Mouse (Mus musculus): Measurements from ENCODE around the gene Nudcd3.

Gene Nudcd3

GRCm38 (mm10) chr11:6177781-6178420 lies 22.3 kb downstream of the Nudcd3 start:
- no peak for DNase-seq (ENCODE audit: low spot score)

GRCm38 (mm10) chr11:6175506-6175905 lies 24.7 kb downstream of the Nudcd3 start:
- no peak for DNase-seq (ENCODE audit: low spot score)

GRCm38 (mm10) chr11:6174719-6175118 lies 25.5 kb downstream of the Nudcd3 start:
- DNase-seq (ENCODE audit: low spot score), result no peak

DNA sequence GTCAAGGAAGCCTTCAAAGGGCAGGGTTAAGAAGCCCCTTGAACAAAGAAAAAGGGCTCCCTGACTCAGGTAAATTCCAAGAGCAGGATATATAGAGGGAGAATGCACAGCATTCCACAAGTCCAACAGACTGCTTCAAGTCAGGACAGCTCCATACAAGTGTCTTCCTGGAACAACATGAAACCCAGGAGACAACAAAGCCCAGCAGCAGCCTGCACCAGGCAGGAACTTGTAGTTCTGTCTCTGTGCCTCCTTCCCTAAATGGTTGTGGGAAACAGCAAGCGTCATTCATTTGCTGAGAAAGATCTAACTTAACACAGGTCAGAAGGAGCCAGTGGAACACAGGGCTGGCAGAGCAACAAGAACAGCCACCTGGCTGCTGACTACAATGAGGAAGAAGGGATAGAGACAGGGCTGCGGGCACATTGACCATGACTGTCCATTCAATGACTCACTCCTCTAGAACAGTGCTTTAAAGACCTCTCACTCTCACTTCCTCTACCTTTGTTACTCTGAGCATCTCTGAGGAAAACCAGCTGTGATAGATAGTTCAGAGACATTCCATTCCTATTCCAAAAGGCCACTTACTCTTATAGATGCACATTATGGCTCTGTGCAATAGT lies 31.1 kb downstream of the Nudcd3 start:
- no peak for DNase-seq (ENCODE audit: low spot score)

- DNase-seq (ENCODE audit: low spot score), result no peak
These were observed 33.9 kb downstream of the Nudcd3 start for GRCm38 (mm10) chr11:6166351-6166750.

- no peak for DNase-seq (ENCODE audit: low spot score)
These were observed 34.7 kb downstream of the Nudcd3 start for GRCm38 (mm10) chr11:6165391-6166081.

GRCm38 (mm10) chr11:6164781-6165180 lies 35.4 kb downstream of the Nudcd3 start:
- no peak for DNase-seq (ENCODE audit: low spot score)

GRCm38 (mm10) chr11:6163706-6164105 lies 36.5 kb downstream of the Nudcd3 start:
- no peak for DNase-seq (ENCODE audit: low spot score)

DNA sequence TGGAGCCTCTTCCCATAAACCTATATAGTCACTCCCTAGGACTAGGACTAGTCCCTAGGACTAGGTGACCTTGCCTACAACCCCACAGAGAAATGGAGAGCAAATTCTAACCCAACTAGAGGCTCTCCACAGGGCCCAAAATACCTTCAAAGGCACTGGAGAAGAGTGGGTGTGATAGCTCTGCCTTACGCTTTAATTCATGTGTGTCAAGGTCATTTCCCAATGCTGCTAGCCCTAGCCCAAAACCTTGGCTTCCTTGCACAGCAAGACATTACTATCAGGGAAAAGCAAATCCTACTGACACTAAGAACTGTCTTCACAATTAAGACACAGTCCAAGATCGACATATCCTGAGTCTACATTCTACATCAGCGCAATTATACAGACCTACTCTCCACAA lies 37.2 kb downstream of the Nudcd3 start:
- no peak for DNase-seq (ENCODE audit: low spot score)

DNA sequence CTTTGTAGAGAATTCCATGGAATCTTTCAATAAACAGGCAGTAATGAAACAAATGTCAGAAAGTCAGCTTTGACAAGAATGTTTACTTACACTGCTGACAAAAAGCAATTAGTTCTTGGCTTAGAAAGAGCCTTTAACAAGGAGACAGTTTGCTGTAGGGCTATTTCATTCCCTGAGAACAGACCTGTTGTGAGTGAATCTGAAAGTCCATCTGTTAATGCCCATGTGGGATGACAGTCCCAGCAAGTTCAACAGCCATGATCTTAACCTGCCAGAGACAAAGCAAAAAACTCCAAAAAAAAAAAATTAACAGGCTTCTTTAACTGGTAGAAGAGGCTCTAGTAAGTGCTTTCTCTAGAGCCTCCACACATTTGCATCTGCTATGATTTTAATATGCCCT lies 38.7 kb downstream of the Nudcd3 start:
- no peak for DNase-seq (ENCODE audit: low spot score)

- DNase-seq (ENCODE audit: low spot score), result no peak
These were observed 39.4 kb downstream of the Nudcd3 start for GRCm38 (mm10) chr11:6160663-6161271.

DNA sequence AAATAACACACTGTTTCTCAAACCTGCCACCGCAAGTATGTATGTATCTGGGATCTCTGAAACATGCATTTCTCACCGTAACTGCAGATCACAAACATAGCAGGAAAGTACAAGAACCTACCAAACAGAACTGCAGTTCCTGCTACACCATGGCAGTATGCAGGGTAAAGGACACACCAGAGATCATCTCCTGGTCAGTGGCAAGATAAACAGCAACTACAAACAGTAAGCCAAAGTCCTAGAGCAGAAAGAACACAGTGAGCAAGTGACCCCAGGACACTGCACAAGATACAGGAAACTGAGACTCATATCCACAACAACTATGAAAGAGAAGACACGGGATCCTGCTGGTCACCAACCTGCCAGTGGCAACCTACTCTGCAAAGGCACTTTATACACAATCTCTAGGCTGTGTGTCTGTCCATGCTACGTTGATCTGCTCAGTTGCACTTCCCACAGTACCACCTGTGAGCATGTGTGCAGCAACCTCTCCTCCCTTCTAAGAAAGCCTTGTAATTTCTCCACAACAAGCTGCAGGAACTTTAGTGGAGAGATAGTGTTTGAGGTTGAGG lies 40.4 kb downstream of the Nudcd3 start:
- no peak for DNase-seq (ENCODE audit: low spot score)

GRCm38 (mm10) chr11:6158515-6158914 lies 41.7 kb downstream of the Nudcd3 start:
- DNase-seq (ENCODE audit: low spot score), result no peak

- no peak for DNase-seq (ENCODE audit: low spot score)
These were observed 43.1 kb downstream of the Nudcd3 start for GRCm38 (mm10) chr11:6157119-6157518.

DNA sequence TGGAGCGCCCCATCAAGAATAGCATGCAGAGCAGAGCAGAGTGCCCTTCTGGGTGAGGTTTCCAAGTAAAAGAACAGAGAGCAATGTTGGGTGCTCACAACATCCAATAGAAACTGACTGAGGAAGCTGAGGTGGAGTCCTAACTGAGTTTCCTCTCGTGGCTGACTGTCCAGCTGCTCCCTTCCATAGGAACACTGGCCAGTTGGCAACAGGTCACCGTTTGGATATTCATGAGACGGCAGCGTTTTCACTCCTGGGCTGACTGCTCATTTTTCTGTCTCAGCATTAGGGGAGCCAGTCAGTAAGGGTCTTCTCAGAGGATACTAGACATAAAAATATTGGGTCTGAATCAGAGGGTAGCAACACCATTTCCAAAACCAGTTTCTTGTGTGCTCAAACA lies 43.6 kb downstream of the Nudcd3 start:
- no peak for DNase-seq (ENCODE audit: low spot score)

- DNase-seq (ENCODE audit: low spot score), result no peak
These were observed 46.0 kb downstream of the Nudcd3 start for GRCm38 (mm10) chr11:6154211-6154701.

- no peak for DNase-seq (ENCODE audit: low spot score)
These were observed 47.4 kb downstream of the Nudcd3 start for GRCm38 (mm10) chr11:6152864-6153263.

- no peak for DNase-seq (ENCODE audit: low spot score)
These were observed 61.8 kb downstream of the Nudcd3 start for GRCm38 (mm10) chr11:6138233-6138950.

DNA sequence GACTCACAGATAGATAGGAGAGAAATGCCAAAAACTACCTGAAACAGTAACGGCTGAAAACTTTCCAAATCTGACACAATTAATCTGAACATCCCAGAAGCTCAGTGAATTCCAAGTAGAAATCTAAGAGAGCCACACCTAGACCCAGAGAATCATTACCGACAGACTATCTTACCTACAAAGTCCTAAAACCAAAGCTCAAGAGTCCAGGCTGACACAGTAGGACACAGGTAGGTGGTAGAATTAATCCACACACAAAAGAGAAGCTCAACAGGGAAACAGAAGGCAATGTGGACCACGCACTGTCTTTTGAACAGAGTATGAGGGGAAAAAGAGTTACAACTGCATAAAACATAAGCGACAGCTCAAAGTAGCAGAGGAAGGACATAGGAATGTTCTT lies 67.3 kb downstream of the Nudcd3 start:
- no peak for DNase-seq (ENCODE audit: low spot score)

- no peak for DNase-seq (ENCODE audit: low spot score)
These were observed 69.6 kb downstream of the Nudcd3 start for GRCm38 (mm10) chr11:6130578-6130977.

DNA sequence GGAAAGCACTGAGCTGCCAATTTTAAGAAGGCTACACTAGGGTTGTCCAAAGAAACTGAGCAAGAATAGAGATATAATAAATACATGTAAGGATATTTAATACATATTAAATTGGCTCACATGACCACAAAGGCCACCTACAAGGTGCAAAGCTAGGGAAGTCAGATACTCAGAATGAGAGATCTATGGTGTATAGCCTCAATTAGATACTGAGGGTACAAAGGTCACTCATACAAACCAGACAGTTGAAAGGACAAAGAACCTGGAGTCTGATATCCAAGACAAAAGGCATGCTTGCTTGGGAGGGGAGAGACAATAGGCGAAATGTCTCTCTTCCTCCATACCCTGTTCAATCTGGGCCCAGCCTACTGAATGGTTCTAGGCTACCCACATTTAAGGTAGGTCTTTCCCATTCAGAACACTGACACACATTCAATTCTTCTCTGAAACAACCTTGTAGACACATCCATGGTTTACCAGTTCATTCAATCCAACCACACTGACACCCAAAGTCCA lies 76.6 kb downstream of the Nudcd3 start:
- DNase-seq (ENCODE audit: low spot score), result no peak

- DNase-seq (ENCODE audit: low spot score), result no peak
These were observed 77.6 kb downstream of the Nudcd3 start for GRCm38 (mm10) chr11:6122631-6123030.

Measured in ovary, postnatal 10 days (tissue).